Mouse (Mus musculus) NIH3T3 (cell line): Measurements from ENCODE around the gene Lyz1.
"Not testable (repeated sequence)": the region's sequence is repeated elsewhere in the genome, so short reads cannot be mapped to it uniquely, and the experiment has no call there.

ENCODE experiments used
- DNase-seq: peaks from one replicate; pipeline ENCODE4 v3.0.0-alpha.2; 2012; ENCODE audit warnings: low read depth

Gene Lyz1

DNA sequence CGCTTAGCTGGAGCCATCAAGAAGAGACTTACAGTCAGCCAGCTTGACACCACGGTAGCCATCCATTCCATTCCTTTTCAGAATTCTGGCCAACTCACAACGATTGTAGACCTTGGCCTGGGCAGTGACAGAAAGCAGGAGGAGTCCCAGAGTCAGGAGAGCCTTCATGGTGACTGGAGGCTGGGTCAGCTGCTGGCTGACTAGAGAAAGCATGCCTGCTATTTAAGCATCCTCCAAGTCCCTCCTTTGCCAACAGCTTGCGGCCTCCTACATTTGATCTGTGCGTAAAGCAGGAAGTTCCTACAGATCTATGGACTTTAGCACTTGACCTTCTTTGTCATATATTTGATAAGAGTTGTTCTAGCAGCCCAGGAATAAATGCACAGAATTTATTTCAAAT, at the start of gene Lyz1:
Lyz1 (minus strand) TSS at position 198 of the 400 bp plus-strand sequence.
- DNase-seq: no peak

DNA sequence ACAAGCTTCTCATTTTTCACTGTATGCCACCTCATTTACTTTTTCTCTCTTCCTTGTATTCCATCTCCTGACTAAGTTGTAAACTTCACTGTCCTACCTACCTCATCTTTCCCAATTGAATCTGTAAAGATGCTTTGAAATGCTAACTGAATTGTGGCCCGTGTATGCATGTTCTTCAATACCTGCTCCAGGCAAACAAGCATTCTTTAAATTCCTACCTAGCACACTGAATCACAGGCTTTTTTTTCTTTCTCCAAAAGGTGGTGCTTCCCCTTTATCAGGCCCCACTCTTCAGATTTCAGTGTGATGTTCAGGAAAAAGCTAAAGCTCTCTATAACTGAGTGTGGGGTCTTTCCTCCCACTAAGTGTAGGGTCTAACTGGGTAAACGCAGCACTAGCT, 49.7 kb upstream of the Lyz1 start:
- no peak for DNase-seq

DNA sequence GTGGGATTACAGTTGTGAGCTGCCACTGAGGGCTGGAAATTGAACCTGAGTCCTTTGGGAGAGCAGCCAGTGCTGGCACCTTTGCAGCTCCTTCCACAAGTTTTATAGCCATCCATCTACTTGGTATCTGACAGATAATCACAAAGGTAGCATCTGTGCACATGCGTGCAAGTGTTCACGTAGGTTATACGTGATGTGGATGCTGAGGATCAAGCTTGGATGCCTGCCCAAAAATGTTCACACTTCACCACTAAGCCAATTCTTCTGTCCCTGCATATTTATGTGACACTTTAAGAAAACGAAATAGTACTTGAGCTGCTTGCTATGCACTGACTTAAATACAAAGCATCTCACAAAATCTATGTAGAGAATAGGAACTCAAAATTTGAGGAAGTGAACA, 48.4 kb upstream of the Lyz1 start:
- DNase-seq: no peak

DNA sequence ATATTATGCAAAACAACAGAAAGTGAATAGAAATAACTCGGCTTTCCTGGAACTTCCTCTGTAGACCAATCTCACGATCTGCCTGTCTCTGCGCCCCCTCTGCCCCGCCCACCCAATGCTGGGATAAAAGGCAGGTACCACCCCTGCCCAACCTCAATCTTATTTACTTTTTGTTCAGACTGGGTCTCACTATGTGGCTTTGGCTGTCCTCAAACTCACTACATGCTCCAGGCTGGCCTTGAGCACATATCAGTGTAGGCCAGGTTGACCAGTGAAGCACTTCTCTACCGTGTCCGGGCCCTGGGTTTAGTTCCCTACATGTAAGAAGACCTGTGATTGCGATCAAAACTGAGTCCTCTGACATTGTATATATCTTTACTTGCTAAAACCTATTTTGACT, 46.6 kb upstream of the Lyz1 start:
- DNase-seq: no peak

DNA sequence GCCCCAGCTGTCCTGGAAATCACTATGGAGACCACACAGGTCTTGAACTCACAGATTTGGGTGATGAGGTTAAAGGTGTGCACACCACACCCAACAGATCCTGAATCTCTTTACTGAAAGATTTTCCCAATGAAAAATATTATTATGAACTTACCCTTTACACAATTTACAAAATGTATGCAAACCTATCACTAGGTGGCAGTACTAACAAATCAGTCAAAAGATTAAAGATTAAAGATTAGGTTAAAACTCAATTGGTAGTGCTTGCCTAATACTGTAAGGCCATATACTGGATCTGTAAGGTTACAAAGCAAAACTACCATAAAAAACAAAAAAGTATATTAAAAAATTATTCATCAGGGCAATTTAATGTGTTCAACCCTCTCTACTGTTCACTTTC, 45.3 kb upstream of the Lyz1 start:
- DNase-seq: peak; percentile 41

DNA sequence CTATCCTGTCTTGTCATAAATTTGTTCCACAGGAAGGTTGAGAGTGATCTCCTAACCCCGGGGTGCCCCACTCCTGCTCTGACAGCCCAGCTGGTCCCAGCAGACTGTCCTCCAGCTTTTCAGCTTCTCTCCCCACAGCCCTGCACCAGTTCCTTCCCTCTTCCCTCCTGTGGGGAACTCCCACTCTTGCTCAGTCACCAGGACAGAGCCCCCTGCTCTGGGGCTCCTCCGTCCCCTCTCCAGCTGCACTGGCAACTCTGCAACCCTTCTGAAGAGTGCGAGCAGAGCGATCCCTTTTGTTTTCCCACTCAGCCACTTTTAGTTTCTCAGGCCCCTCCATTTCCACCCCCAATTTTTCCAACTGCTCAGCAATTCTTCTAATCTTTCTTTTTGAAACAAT, 43.0 kb upstream of the Lyz1 start:
- no peak for DNase-seq

DNA sequence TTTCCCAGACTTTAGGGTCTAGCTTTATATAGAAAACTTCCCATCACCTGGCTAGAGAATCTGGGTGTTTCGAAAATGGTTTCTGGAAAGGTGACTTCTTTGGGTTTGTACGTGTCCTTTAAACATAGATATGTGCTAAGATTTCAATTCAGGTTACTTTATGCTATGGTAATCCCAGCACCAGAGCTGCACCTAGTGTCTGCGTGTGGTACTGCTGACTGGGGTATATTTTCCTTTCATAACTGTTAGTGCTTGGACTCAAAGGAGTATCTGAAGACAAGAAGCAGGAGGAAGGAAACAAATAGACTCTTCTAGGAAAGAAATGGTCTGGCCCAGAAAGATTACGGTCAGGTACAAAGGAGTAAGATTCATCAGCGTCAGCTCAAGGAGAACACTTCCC, 37.9 kb upstream of the Lyz1 start:
- DNase-seq: peak; percentile 42

DNA sequence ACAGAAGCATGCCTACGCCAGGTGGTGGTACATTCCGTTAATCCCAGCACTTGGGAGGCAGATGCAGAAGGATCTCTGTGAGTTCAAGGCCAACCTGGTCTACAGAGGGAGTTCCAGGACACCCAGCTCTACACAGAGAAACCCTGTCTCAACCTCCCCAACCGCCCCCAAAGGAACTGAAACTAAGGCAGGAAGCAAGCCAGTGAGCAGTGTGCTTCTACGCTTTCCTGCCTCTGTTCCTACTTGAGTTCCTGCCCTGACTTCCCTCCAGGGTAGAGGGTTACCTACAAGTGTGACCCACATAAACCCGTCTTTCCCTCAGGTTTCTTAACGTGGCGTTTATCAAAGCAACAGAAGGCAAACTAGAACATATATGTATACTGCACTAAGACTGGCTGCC, 31.1 kb upstream of the Lyz1 start:
- DNase-seq: no peak

DNA sequence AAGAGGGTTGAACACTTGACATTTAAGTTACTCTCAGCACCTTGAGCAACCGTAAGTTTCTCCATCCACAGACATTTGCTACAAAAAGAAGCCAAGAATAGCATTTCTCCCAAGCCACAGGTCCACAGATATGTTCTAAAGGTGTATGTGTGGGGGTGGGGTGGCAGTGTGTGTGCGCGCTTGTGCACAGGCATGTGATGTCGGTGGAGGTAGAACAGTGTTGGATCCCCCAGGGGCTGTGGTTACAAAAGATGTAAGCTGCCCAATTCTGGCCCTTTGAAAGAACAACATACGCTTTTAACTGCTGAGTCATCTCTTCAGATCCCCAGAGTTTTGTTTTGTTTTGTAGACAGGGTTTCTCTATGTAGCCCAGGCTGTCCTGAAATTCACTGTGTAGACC, 30.0 kb upstream of the Lyz1 start:
- DNase-seq: no peak

DNA sequence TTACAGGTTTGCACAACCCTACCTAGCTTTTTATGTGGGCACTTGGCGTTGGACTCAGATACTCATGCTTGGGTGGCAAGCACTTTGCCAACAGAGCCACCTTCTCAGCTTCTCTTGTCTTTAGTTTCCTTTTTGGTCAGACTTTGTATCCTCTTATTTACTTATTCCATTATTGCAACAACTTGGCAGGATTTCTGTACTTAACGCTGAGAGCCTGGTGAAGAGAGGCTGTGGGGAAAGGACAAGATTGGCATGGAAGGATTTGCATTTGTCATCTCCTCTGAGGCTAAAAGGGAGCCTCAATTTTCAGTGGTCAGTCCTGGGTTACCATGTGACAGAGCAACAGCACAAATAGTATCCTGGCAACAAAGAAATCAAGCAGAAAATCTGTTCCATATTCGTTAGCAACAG, 27.9 kb upstream of the Lyz1 start:
- DNase-seq: no peak

DNA sequence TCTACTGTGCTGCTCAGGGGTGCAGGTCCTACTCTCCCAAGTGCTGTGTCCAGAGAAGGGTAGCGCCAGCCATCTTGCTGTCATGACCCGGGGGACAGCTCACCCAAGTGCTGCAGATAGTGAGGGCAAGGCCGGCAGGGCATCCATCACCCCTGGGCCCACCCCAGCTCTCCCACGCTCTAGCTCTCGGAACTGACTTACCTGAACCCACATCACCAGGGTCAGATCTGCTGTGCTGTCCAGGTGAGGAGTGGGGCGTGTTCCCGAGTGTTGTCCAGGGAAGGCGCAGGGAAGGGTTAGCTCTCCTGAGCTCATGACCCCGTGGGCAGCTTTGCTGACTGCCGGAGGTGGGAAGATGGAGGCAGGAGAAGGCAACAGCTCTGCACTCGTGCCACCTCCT, 23.7 kb upstream of the Lyz1 start:
- no peak for DNase-seq

DNA sequence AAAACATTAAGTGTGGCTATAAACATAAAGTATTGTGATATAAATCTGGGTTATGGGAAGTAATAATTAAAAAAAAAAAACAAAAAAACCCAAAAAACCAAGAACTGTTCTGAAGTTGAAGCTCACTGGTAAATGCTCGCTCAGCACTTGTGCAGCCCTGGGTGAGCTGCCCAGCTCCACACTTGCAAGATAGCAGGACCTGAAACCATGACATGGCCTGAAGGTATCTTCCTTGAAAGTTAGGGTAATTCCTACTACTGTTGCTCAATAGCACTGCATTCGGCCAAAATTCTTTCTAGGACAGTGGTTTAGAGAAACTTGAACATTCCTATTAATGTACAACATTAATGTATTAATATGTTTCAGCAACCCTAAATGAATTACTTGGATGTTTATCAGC, 20.5 kb upstream of the Lyz1 start:
- no peak for DNase-seq

DNA sequence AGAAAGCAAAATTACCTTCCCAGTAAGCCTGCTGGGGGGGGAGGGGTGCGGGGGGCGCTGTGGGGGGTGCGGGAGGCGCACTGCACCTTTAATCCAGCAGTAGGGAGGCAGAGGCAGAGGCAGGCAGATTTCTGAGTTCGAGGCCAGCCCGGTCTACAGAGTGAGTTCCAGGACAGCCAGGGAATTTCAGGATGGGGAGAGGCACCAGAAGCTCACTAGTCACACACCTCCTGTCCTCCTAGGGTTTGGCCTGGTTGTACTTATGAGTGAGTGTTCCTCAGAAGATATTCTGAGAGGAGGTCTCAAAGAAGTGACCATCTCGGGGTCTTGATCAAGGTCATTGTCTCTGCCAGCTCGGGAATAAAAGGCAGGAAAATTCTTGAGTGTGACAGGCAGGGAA, 19.5 kb upstream of the Lyz1 start:
- DNase-seq: no peak

DNA sequence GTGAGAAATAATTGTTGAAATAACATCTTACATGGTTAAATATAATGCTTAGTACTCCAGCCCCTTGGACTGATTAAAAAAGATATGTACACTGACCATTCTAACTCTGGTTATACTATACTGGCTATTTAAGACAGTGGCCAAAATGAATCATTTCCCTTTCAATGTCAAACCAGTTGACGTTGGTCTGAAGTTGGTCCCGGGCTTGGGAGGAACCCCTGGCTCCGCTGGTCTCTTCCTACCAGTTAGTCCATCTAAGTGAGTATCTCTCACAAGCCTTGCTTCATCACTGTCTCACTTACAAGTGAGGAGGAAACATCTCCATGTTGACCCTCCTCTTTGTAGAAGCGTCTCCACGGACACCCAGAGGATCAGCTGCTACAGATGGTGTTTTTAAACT, 11.7 kb upstream of the Lyz1 start:
- no peak for DNase-seq

DNA sequence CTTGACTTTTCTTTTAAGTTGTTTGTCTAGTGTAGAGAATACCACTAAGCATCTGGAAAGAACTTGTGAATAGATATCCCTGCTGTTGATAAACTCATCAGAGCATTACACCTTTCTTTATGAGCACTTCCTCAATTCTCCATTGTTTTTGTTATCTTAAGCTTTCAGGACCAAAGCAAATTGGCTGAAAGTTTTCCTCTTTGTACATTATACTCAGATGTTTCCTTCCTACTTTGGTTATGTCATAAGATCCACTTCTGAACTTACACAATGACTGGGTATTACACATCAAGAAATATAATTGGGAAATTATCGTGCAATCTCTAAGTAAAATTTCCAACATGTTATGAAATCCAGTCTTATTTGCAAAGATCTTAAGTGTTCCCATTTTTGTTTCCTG, 9.0 kb upstream of the Lyz1 start:
- DNase-seq: no peak

DNA sequence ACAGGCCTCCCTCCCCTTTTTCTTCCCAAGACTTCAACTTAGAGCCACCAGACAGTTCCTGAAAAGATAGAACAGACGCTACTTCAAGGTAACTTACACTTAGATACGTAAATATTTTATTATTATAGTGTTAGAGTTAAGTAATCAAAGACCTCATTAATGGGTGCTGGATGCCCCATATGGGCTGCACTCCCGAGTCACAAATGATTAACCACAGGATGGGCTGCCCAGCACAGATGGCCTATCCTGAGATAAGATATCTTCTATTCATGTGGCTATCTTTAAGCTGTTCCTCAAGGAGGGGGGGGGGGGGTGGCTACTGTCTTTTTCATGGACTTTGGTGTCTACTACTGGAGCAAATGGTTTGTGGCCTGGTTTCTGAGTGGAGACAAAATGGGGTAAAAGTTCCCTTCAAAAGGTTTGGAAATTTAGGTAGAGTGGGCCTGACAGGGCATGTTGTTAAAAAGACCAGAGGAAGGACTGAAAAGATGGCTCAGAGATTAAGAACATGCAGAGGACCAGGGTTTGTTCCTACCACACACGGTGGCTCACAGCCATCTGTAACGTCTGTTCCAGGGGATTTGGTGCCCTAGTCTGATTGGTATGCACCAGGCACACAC, 7.3 kb upstream of the Lyz1 start:
- no peak for DNase-seq

DNA sequence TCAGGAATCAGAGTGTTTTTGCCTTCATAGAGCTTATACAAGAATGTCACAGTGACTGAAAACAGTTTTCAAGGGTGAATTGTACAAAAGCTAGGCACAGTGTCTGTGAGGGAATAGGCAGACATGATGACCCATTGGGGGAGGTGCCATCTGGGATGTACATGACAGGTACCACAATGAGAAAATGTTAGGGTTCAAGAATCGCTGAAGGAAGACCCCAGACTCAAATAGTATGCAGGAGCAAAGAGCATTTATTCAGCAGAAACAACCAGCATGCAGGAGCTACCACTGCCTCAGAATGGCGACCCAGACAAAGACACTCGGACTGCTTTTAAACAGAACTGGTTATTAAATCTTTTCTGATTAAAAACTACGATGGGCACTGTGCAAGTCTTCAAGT, 6.4 kb upstream of the Lyz1 start:
- no peak for DNase-seq

DNA sequence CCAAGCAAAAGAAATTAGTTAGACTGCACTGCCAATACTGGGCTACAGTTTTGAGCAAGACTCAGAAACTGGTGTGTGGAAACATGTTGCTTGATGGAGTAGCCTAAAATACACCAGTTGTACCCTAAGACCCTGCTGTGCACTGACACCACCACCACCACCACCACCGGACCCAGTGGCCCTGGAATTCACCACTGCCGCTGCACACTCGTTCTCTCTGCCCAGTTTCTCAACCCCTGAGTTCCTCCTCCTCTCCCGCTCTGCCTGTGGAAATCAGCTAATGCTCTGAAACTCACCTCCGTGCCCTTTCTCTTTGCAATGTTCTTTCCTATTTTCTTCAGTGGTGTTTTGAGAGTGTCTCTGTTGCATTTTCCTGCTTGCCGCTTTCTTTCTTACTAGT, 5.7 kb upstream of the Lyz1 start:
- DNase-seq: no peak

DNA sequence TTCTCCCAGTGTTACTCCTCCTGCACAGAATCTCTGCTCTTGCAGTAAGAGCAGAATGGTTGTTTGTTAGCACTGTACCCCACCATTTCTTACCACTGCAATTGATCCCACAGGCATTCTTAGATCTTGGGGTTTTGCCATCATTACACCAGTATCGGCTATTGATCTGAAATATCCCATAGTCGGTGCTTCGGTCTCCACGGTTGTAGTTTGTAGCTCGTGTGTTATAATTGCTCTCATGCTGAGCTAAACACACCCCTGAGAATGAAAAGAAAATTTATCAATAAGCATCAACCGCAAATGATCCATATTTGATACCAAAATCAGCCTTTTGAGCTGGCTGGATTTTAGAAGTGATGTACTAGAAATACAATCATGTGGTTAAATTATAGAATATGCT, 1.7 kb downstream of the Lyz1 start:
- not testable (repeated sequence) for DNase-seq

DNA sequence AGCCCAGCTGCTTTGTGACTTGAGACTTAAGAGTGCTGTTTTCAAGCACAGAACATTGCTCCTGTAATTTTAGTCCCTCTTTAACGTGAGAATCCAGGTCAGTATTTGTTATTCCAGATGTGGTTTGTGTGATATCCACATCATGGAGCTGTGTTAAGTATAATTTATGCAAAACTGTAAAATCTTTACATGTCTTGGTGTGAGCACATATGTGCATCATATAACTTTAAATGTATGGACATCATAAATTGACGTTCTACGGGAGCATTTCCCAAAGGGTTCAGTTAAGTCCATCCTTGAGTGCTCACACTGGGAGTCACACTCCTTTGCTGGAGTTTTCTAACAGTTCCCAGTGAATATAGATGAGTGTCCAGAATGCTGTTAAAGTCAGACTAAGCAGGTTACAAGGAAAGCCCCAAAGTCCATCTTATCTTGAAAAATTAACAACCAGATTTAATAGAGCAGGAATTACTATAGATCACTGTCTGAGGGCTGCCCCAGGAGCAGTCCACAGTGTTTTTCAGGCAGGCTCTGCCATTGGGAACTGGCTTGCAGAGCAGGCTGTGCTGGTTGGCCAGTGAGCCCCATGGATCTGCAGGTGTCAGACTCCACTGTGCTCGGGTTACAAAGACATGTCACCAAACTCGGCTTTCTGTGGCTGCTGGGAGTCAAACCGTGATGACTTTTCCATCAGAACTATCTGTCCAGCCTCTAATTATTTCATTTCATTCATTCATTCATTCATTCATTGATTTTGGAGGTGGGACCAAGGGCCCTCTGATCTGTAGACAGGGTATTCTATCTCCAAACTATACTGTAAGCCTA, 2.4 kb downstream of the Lyz1 start:
- no peak for DNase-seq

DNA sequence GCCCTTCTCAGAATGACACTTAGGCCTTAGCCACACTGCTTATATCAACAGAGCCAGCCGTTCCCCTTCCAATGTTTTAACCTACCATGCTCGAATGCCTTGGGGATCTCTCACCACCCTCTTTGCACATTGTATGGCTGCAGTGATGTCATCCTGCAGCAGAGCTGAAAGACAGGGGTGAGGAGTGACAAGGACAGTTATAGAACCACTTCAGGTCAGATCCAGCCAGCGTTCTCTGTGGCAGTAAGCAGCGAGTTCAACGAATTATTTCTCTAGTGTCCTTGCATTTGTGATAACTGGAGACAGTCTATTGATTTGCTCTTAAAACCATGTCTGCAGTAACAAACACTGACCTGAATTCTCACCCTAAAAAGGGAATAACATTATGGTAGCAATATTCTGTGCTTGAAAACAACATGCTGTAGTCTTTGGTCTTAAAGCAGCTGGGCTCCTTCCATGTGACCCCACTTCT, 3.6 kb downstream of the Lyz1 start:
- DNase-seq: not testable (repeated sequence)

DNA sequence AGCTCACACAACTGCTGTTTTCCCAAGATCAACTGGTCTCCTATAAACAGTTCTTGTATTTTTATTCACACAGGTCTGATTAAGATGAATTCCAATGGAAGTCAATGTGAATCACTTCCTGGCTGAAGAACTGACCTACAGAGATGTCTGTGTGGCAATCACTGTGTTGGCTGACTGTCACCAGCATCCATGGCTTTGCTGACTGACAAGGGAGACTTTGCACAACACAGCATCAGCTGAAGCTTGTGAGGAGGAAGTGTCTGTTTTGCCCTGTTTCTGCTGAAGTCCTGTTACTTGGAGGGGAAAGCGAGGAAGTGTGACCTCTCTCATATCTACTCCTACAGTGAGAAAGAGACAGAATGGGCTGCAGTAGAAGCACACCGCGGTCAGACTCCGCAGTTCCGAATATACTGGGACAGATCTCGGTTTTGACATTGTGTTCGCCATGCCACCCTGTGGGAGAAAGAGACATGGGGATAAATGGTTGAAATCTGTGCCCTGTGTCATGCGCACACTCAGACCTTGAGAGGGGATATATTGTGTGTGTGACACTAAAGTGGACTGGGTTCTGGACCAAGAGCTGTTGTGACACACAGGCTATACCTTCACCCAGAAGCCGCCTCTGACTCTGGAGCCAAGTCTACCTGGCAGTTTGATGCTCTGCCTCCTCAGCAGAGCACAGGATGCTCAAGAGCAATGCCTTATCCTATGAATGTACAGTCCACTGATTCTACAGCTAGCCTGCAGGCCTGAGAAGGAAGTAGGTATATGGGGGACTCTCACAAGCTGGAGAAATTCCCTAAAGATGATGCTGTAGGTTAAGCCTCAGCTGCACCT, 4.3 kb downstream of the Lyz1 start:
- no peak for DNase-seq
